Mouse (Mus musculus) forebrain, embryonic 15.5 days (tissue): ENCODE measurements around the gene Slc9b1. TPM values are rescaled to one million over a fixed set of nuclear protein-coding genes. Genes with fewer than 3 reads are reported as not detected.

Source experiments
- ATAC-seq: fragments of 200-750 bp; cut with Nextera tagmentation; replicated peaks from 2 replicates; pipeline ENCODE4 v1.8.0; 2017; ENCODE audit warnings: mild to moderate bottlenecking, moderate TSS enrichment, moderate library complexity
- H3K27ac ChIP-seq: fragments of 300-500 bp; sonication (generic); replicated peaks from 2 replicates; pipeline ENCODE4 v1.5.1; 2015; ENCODE audit warnings: mild to moderate bottlenecking, inconsistent platforms
- H3K27me3 ChIP-seq: fragments of 300-500 bp; sonication (generic); 2 replicates; pipeline ENCODE4 v1.6.1; 2015; ENCODE audit warnings: inconsistent platforms
- H3K36me3 ChIP-seq: fragments of 300-500 bp; sonication (generic); 2 replicates; pipeline ENCODE4 v1.6.1; 2015; ENCODE audit warnings: mild to moderate bottlenecking, inconsistent platforms
- H3K4me1 ChIP-seq: fragments of 300-500 bp; sonication (generic); 2 replicates; pipeline ENCODE4 v1.6.1; 2015; ENCODE audit warnings: inconsistent platforms
- H3K4me2 ChIP-seq: fragments of 300-500 bp; sonication (generic); replicated peaks from 2 replicates; pipeline ENCODE4 v1.6.1; 2015; ENCODE audit warnings: mild to moderate bottlenecking, inconsistent platforms
- H3K4me3 ChIP-seq: fragments of 300-500 bp; sonication (generic); 2 replicates; pipeline ENCODE4 v1.5.1; 2015; ENCODE audit warnings: mild to moderate bottlenecking, inconsistent platforms
- H3K9ac ChIP-seq: fragments of 300-500 bp; sonication (generic); replicated peaks from 2 replicates; pipeline ENCODE4 v1.6.1; 2015; ENCODE audit warnings: mild to moderate bottlenecking, inconsistent platforms
- H3K9me3 ChIP-seq: fragments of 300-500 bp; sonication (generic); 2 replicates; pipeline ENCODE4 v1.6.1; 2016; ENCODE audit warnings: inconsistent platforms
- WGBS: fragments of 180-500 bp; shearing (Covaris S2); methylation state at CpG from one replicate; pipeline ENCODE4 v1.1.7; 2015; ENCODE audit warnings: mixed read lengths; 5-methylcytosine and 5-hydroxymethylcytosine counted together
- polyA plus RNA-seq: library from polyadenylated mRNA; unstranded; fragments of >200 nt; fragmentation: Nextera tagmentation; extraction: Ambion mirVana; gene quantifications from 2 replicates; pipeline ENCODE4 v1.2.1, GENCODE M21; 2015

Gene Slc9b1
- polyA plus RNA-seq, 1 experiment from 2014 or later: 0.24 TPM

- H3K4me1 ChIP-seq: no peaks in the 10 kb centered on the region
Measured at GRCm38 (mm10) chr3:135327176-135327575, 20.7 kb upstream of the Slc9b1 start.

GRCm38 (mm10) chr3:135327601-135328000 lies 20.2 kb upstream of the Slc9b1 start:
- Histone ChIP-seq H3K9ac (no peak overlapping the region), H3K9me3 (no peaks in the 10 kb centered on the region), H3K27ac (no peak overlapping the region), H3K36me3 (no peaks in the 10 kb centered on the region), H3K4me1 (no peaks in the 10 kb centered on the region), H3K4me2 (no peak overlapping the region), H3K4me3 (no peak overlapping the region), H3K27me3 (no peaks in the 10 kb centered on the region)
- 61% methylated on average over 2 of the region's 2 CpGs for WGBS
- no peak for ATAC-seq

More at GRCm38 (mm10) chr3:135327176-135327575, 20.7 kb upstream of the Slc9b1 start:
- Histone ChIP-seq H3K9ac (no peak overlapping the region), H3K27ac (no peak overlapping the region), H3K27me3 (no peaks in the 10 kb centered on the region), H3K36me3 (no peaks in the 10 kb centered on the region), H3K4me3 (no peak overlapping the region), H3K9me3 (no peaks in the 10 kb centered on the region), H3K4me2 (no peak overlapping the region)
- WGBS: 82% methylated on average over 6 of the region's 6 CpGs
- ATAC-seq: no peak

- no peaks in the 10 kb centered on the region for H3K4me1 ChIP-seq
- ATAC-seq: no peak
- 53% methylated on average over 3 of the region's 3 CpGs for WGBS
Measured at GRCm38 (mm10) chr3:135328560-135328959, 19.3 kb upstream of the Slc9b1 start.

GRCm38 (mm10) chr3:135332691-135333090 lies 15.1 kb upstream of the Slc9b1 start:
- H3K27ac ChIP-seq: no peak overlapping the region

More at GRCm38 (mm10) chr3:135328560-135328959, 19.3 kb upstream of the Slc9b1 start:
- no peaks in the 10 kb centered on the region for H3K27me3 ChIP-seq
- H3K4me2 ChIP-seq: no peak overlapping the region
- no peaks in the 10 kb centered on the region for H3K9me3 ChIP-seq
- H3K4me3 ChIP-seq: no peak overlapping the region
- no peaks in the 10 kb centered on the region for H3K36me3 ChIP-seq
- no peak overlapping the region for H3K9ac ChIP-seq
- no peak overlapping the region for H3K27ac ChIP-seq

GRCm38 (mm10) chr3:135333763-135334162 lies 14.1 kb upstream of the Slc9b1 start:
- H3K4me3 ChIP-seq: no peak overlapping the region
- no peaks in the 10 kb centered on the region for H3K36me3 ChIP-seq
- H3K4me2 ChIP-seq: no peak overlapping the region
- no peaks in the 10 kb centered on the region for H3K27me3 ChIP-seq
- WGBS: 36% methylated on average over 4 of the region's 4 CpGs
- no peak for ATAC-seq
- H3K27ac ChIP-seq: no peak overlapping the region
- H3K9ac ChIP-seq: no peak overlapping the region
- H3K4me1 ChIP-seq: no peaks in the 10 kb centered on the region
- no peaks in the 10 kb centered on the region for H3K9me3 ChIP-seq

More at GRCm38 (mm10) chr3:135332691-135333090, 15.1 kb upstream of the Slc9b1 start:
- Histone ChIP-seq H3K36me3 (no peaks in the 10 kb centered on the region), H3K4me3 (no peak overlapping the region), H3K9ac (no peak overlapping the region), H3K27me3 (no peaks in the 10 kb centered on the region), H3K4me2 (no peak overlapping the region), H3K9me3 (no peaks in the 10 kb centered on the region), H3K4me1 (no peaks in the 10 kb centered on the region)
- no peak for ATAC-seq

- Histone ChIP-seq H3K9ac (no peak overlapping the region), H3K27ac (no peak overlapping the region), H3K4me2 (no peak overlapping the region), H3K27me3 (no peaks in the 10 kb centered on the region), H3K9me3 (no peaks in the 10 kb centered on the region), H3K36me3 (no peaks in the 10 kb centered on the region), H3K4me1 (no peaks in the 10 kb centered on the region), H3K4me3 (no peak overlapping the region)
- no peak for ATAC-seq
Measured at GRCm38 (mm10) chr3:135349022-135349421, 1.2 kb downstream of the Slc9b1 start.

GRCm38 (mm10) chr3:135351857-135352256 lies 4.0 kb downstream of the Slc9b1 start:
- Histone ChIP-seq H3K9ac (no peak overlapping the region), H3K36me3 (no peaks in the 10 kb centered on the region), H3K27ac (no peak overlapping the region), H3K4me3 (no peak overlapping the region), H3K9me3 (no peaks in the 10 kb centered on the region), H3K4me1 (no peaks in the 10 kb centered on the region), H3K4me2 (no peak overlapping the region), H3K27me3 (no peaks in the 10 kb centered on the region)
- no peak for ATAC-seq
- WGBS: 96% methylated on average over 3 of the region's 3 CpGs

GRCm38 (mm10) chr3:135357394-135357793 lies 9.6 kb downstream of the Slc9b1 start:
- no peak overlapping the region for H3K9ac ChIP-seq
- ATAC-seq: no peak
- no peaks in the 10 kb centered on the region for H3K36me3 ChIP-seq
- 93% methylated on average over 4 of the region's 4 CpGs for WGBS
- H3K27ac ChIP-seq: no peak overlapping the region
- H3K4me3 ChIP-seq: no peak overlapping the region
- H3K9me3 ChIP-seq: no peaks in the 10 kb centered on the region
- no peaks in the 10 kb centered on the region for H3K4me1 ChIP-seq
- H3K27me3 ChIP-seq: no peaks in the 10 kb centered on the region
- no peak overlapping the region for H3K4me2 ChIP-seq

GRCm38 (mm10) chr3:135375836-135376235 lies 28.0 kb downstream of the Slc9b1 start:
- no peak overlapping the region for H3K9ac ChIP-seq
- H3K36me3 ChIP-seq: no peaks in the 10 kb centered on the region
- H3K4me3 ChIP-seq: no peak overlapping the region
- H3K4me1 ChIP-seq: no peaks in the 10 kb centered on the region
- H3K27ac ChIP-seq: no peak overlapping the region
- 78% methylated on average over 3 of the region's 3 CpGs for WGBS
- no peak for ATAC-seq
- no peak overlapping the region for H3K4me2 ChIP-seq
- H3K9me3 ChIP-seq: no peaks in the 10 kb centered on the region
- no peaks in the 10 kb centered on the region for H3K27me3 ChIP-seq

- Histone ChIP-seq H3K9me3 (no peaks in the 10 kb centered on the region), H3K27ac (no peak overlapping the region), H3K4me3 (no peak overlapping the region), H3K9ac (no peak overlapping the region), H3K4me1 (no peaks in the 10 kb centered on the region), H3K36me3 (no peaks in the 10 kb centered on the region), H3K4me2 (no peak overlapping the region), H3K27me3 (no peaks in the 10 kb centered on the region)
- no peak for ATAC-seq
- 86% methylated on average over 10 of the region's 10 CpGs for WGBS
Measured at GRCm38 (mm10) chr3:135377445-135377844, 29.6 kb downstream of the Slc9b1 start.

GRCm38 (mm10) chr3:135379868-135380267 lies 32.0 kb downstream of the Slc9b1 start:
- ATAC-seq: no peak
- H3K9me3 ChIP-seq: no peaks in the 10 kb centered on the region
- H3K9ac ChIP-seq: no peak overlapping the region
- H3K36me3 ChIP-seq: no peaks in the 10 kb centered on the region
- H3K4me2 ChIP-seq: no peak overlapping the region
- 95% methylated on average over 4 of the region's 4 CpGs for WGBS
- no peak overlapping the region for H3K4me3 ChIP-seq
- H3K27ac ChIP-seq: no peak overlapping the region
- H3K4me1 ChIP-seq: no peaks in the 10 kb centered on the region
- no peaks in the 10 kb centered on the region for H3K27me3 ChIP-seq

GRCm38 (mm10) chr3:135393186-135393585 lies 45.4 kb downstream of the Slc9b1 start:
- WGBS: 84% methylated on average over 6 of the region's 6 CpGs
- ATAC-seq: no peak
- no peak overlapping the region for H3K27ac ChIP-seq
- H3K4me2 ChIP-seq: no peak overlapping the region
- no peak overlapping the region for H3K9ac ChIP-seq
- no peak overlapping the region for H3K4me3 ChIP-seq
- H3K36me3 ChIP-seq: no peaks in the 10 kb centered on the region
- H3K27me3 ChIP-seq: no peaks in the 10 kb centered on the region
- no peaks in the 10 kb centered on the region for H3K4me1 ChIP-seq
- H3K9me3 ChIP-seq: no peaks in the 10 kb centered on the region

- H3K27me3 ChIP-seq: no peaks in the 10 kb centered on the region
- H3K36me3 ChIP-seq: no peaks in the 10 kb centered on the region
- H3K4me2 ChIP-seq: no peak overlapping the region
- no peak overlapping the region for H3K4me3 ChIP-seq
- no peaks in the 10 kb centered on the region for H3K9me3 ChIP-seq
- ATAC-seq: no peak
- no peak overlapping the region for H3K27ac ChIP-seq
- 92% methylated on average over 5 of the region's 5 CpGs for WGBS
- peaks cover 6% of the 10 kb centered on the region; the same call in 1 of the 2 replicates for H3K4me1 ChIP-seq
- no peak overlapping the region for H3K9ac ChIP-seq
Measured at GRCm38 (mm10) chr3:135395085-135395484, 47.3 kb downstream of the Slc9b1 start.
